Mouse (Mus musculus): ENCODE measurements around the gene Ldlrad3.

GRCm38 (mm10) chr2:102228331-102228730, 42.1 kb upstream of the Ldlrad3 start:
- TF ChIP-seq CTCF (IDR thresholded peaks at IDR 0.05; ENCODE audit: control insufficient read depth, insufficient read depth, insufficient read length) (no peak), USF1 (IDR thresholded peaks at IDR 0.05; ENCODE audit: low read depth) (no peak), MYOD1 (IDR thresholded peaks at IDR 0.05; ENCODE audit: control insufficient read depth, insufficient read length, low read depth) (no peak), MAX (IDR thresholded peaks at IDR 0.05) (no peak), MYOG (IDR thresholded peaks at IDR 0.05; ENCODE audit: control insufficient read depth, extremely low read depth, insufficient read length) (no peak)
